Mouse (Mus musculus) G1E (cell line): ENCODE results near the gene Serpinb3c. TPM values are rescaled to one million over a fixed set of nuclear protein-coding genes. Genes with fewer than 3 reads are reported as not detected.
"Not testable (repeated sequence)": the region's sequence is repeated elsewhere in the genome, so short reads cannot be mapped to it uniquely, and the experiment has no call there.

Experiments
- ATAC-seq: 2 replicates; pipeline ENCODE4 v1.8.0; 2016; ENCODE audit warnings: mild to moderate bottlenecking; ENCODE audit not compliant: insufficient number of reproducible peaks, poor library complexity, low FRiP score, severe bottlenecking; ENCODE audit errors: extremely low read depth
- DNase-seq: peaks from one replicate; pipeline ENCODE4 v3.0.0; 2012; ENCODE audit warnings: low spot score
- H3K27me3 ChIP-seq: 2 replicates; pipeline ENCODE4 v1.6.1; 2012; ENCODE audit warnings: mild to moderate bottlenecking, low read length, inconsistent platforms; ENCODE audit not compliant: insufficient read depth
- H3K36me3 ChIP-seq: replicated peaks from 2 replicates; pipeline ENCODE3; 2012; ENCODE audit warnings: mild to moderate bottlenecking, inconsistent platforms
- H3K4me1 ChIP-seq: 2 replicates; pipeline ENCODE4 v1.6.1; 2012; ENCODE audit warnings: low read depth, low read length, inconsistent platforms, mixed read lengths; ENCODE audit not compliant: insufficient read depth
- H3K4me3 ChIP-seq: 2 replicates; pipeline ENCODE4 v1.5.1; 2012; ENCODE audit warnings: low read depth, mild to moderate bottlenecking, inconsistent platforms, low read length, moderate library complexity, mixed read lengths
- H3K9me3 ChIP-seq: replicated peaks from 2 replicates; pipeline ENCODE4 v1.6.1; 2012; ENCODE audit warnings: inconsistent platforms
- polyA plus RNA-seq: library from polyadenylated mRNA; stranded (reverse); fragments of >175 nt; gene quantifications from 2 replicates; pipeline ENCODE4 v1.2.3, GENCODE M21; 2012
- total RNA-seq, 2 experiments: library from RNA; stranded (forward) in 1 of 2; stranded (reverse) in 1 of 2; fragments of 200-1000 nt in 1 of 2; fragments of >200 nt in 1 of 2; fragmentation: Nextera tagmentation in 1 of 2; gene quantifications; 2 replicates each; pipeline ENCODE4 v1.2.3; 2014 to 2017

Gene Serpinb3c
- not detected in 2 replicates for total RNA-seq (2014; fragmentation: Nextera tagmentation)
- total RNA-seq (2017): not detected in 2 replicates
- polyA plus RNA-seq: not detected in 2 replicates

- peaks cover 11% of the 10 kb centered on the region for H3K9me3 ChIP-seq
- H3K27me3 ChIP-seq, H3K4me3 ChIP-seq, H3K4me1 ChIP-seq, ATAC-seq, DNase-seq, H3K36me3 ChIP-seq: not testable (repeated sequence)
These were observed at the start of gene Serpinb3c, which contains the start of gene Serpinb3b for GRCm38 (mm10) chr1:107278261-107278660. TSS of gene Serpinb3c (minus strand) at chr1:107278371. TSS of gene Serpinb3b (minus strand) at chr1:107278361.

GRCm38 (mm10) chr1:107243170-107243569 is 35.0 kb downstream of the Serpinb3c start:
- H3K36me3 ChIP-seq, ATAC-seq, H3K4me3 ChIP-seq, H3K4me1 ChIP-seq, DNase-seq, H3K27me3 ChIP-seq: not testable (repeated sequence)
- H3K9me3 ChIP-seq: peaks cover 14% of the 10 kb centered on the region

Other genes with a start within 250 kb of the Serpinb3c start
- not detected in 2 replicates for gene Serpinb3a, start 226.1 kb downstream of the Serpinb3c start, total RNA-seq (2014; fragmentation: Nextera tagmentation)
- not detected in 2 replicates for gene Serpinb3a, start 226.1 kb downstream of the Serpinb3c start, total RNA-seq (2017)
- gene Serpinb3a, start 226.1 kb downstream of the Serpinb3c start, polyA plus RNA-seq: not detected in 2 replicates
- gene Serpinb3d, start 194.9 kb downstream of the Serpinb3c start, total RNA-seq (2014; fragmentation: Nextera tagmentation): not detected in 2 replicates
- not detected in 2 replicates for gene Serpinb3d, start 194.9 kb downstream of the Serpinb3c start, total RNA-seq (2017)
- not detected in 2 replicates for gene Serpinb3d, start 194.9 kb downstream of the Serpinb3c start, polyA plus RNA-seq
- gene Serpinb3b, start within 50 bp of the Serpinb3c start, total RNA-seq (2014; fragmentation: Nextera tagmentation): not detected in 2 replicates
- gene Serpinb3b, start within 50 bp of the Serpinb3c start, total RNA-seq (2017): 0.16 TPM in 1 of 2 replicates, not detected in the other
- not detected in 2 replicates for gene Serpinb3b, start within 50 bp of the Serpinb3c start, polyA plus RNA-seq
- gene Serpinb11, start 82.8 kb upstream of the Serpinb3c start, total RNA-seq (2014; fragmentation: Nextera tagmentation): not detected in 2 replicates
- 0.23 TPM in 1 of 2 replicates, not detected in the other for gene Serpinb11, start 82.8 kb upstream of the Serpinb3c start, total RNA-seq (2017)
- gene Serpinb11, start 82.8 kb upstream of the Serpinb3c start, polyA plus RNA-seq: not detected in 2 replicates
- gene Serpinb7, start 121.3 kb upstream of the Serpinb3c start, total RNA-seq (2014; fragmentation: Nextera tagmentation): not detected in 2 replicates
- not detected in 2 replicates for gene Serpinb7, start 121.3 kb upstream of the Serpinb3c start, total RNA-seq (2017)
- not detected in 2 replicates for gene Serpinb7, start 121.3 kb upstream of the Serpinb3c start, polyA plus RNA-seq
- not detected in 2 replicates for gene Serpinb2, start 233.1 kb upstream of the Serpinb3c start, total RNA-seq (2014; fragmentation: Nextera tagmentation)
- gene Serpinb2, start 233.1 kb upstream of the Serpinb3c start, total RNA-seq (2017): not detected in 2 replicates
- gene Serpinb2, start 233.1 kb upstream of the Serpinb3c start, polyA plus RNA-seq: 0.03 TPM in 1 of 2 replicates, not detected in the other